In genomic region chr15:8897487-8898158, GRCm38 (mm10) we compare ENCODE assay signal across 1 mouse cellular context.
TF ChIP-seq lines count a peak whose summit lies in the region.

No protein-coding gene starts in this region.

TF ChIP-seq in MEL, 35 proteins besides CTCF, POLR2A, EP300 and RAD21 (continued from another document):
- TF ChIP-seq POLR2AphosphoS2 (IDR thresholded peaks at IDR 0.05; ENCODE audit: low read length): no peak
TF ChIP-seq in MEL: peak in this region for 11.
